Mouse (Mus musculus) frontal cortex, adult 2 months (tissue): ENCODE measurements around the gene Comtd1. TPM values are rescaled to one million over a fixed set of nuclear protein-coding genes. Genes with fewer than 3 reads are reported as not detected.

Source experiments
- DNase-seq, 2 experiments: peaks; one replicate each; pipeline ENCODE4 v3.0.0; 2022; ENCODE audit warnings: low spot score in 1 of 2; ENCODE audit errors: extremely low spot score in 1 of 2
- polyA plus RNA-seq: library from polyadenylated mRNA; depleted of rRNA; stranded (reverse); fragments of >200 nt; gene quantifications from 2 replicates; pipeline ENCODE4 v1.2.3, GENCODE M21; 2012; rRNA removed

Gene Comtd1
- 29.9 and 31.3 TPM in 2 replicates for polyA plus RNA-seq

GRCm38 (mm10) chr14:21848166-21849154, at the start of gene Comtd1:
TSS of gene Comtd1 (minus strand) at chr14:21848977.
- peak; percentile 86 to 98 for DNase-seq

- DNase-seq = no peak
Measured at GRCm38 (mm10) chr14:21892341-21892659, 43.5 kb upstream of the Comtd1 start.

GRCm38 (mm10) chr14:21891581-21892340, 43.0 kb upstream of the Comtd1 start:
- DNase-seq = no peak

GRCm38 (mm10) chr14:21890430-21890829, 41.7 kb upstream of the Comtd1 start:
- no peak for DNase-seq

GRCm38 (mm10) chr14:21866816-21867215, 18.0 kb upstream of the Comtd1 start:
- DNase-seq = no peak

GRCm38 (mm10) chr14:21866291-21866690, 17.5 kb upstream of the Comtd1 start:
- no peak for DNase-seq

GRCm38 (mm10) chr14:21856886-21857285, 8.1 kb upstream of the Comtd1 start:
- DNase-seq = no peak

- DNase-seq = no peak
Measured at GRCm38 (mm10) chr14:21855961-21856360, 7.2 kb upstream of the Comtd1 start.

GRCm38 (mm10) chr14:21854271-21854670, 5.5 kb upstream of the Comtd1 start:
- no peak for DNase-seq

GRCm38 (mm10) chr14:21853456-21854109, 4.8 kb upstream of the Comtd1 start:
- peak in 1 of 2 experiments; percentile 84 for DNase-seq

GRCm38 (mm10) chr14:21851996-21852791, 3.4 kb upstream of the Comtd1 start:
- no peak for DNase-seq

GRCm38 (mm10) chr14:21850419-21851127, 1.8 kb upstream of the Comtd1 start:
- no peak for DNase-seq

GRCm38 (mm10) chr14:21849524-21850418, 994 bp upstream of the Comtd1 start:
- no peak for DNase-seq

GRCm38 (mm10) chr14:21847381-21848165, 1.2 kb downstream of the Comtd1 start:
- DNase-seq = no peak

GRCm38 (mm10) chr14:21846827-21847380, 1.9 kb downstream of the Comtd1 start:
- no peak for DNase-seq

GRCm38 (mm10) chr14:21843263-21843662, 5.5 kb downstream of the Comtd1 start:
- DNase-seq = no peak

- peak in 1 of 2 experiments; percentile 43 for DNase-seq
Measured at GRCm38 (mm10) chr14:21841819-21842592, 6.8 kb downstream of the Comtd1 start.
